Mouse (Mus musculus) kidney, postnatal 10 days (tissue): ENCODE data around the gene Iqsec3.

Experiments used
- DNase-seq: peaks from one replicate; pipeline ENCODE4 v3.0.0; 2021; ENCODE audit warnings: mixed read lengths

The Iqsec3 gene

GRCm38 (mm10) chr6:121454549-121455494 lies 18.7 kb downstream of the Iqsec3 start:
- DNase-seq: no peak

DNA sequence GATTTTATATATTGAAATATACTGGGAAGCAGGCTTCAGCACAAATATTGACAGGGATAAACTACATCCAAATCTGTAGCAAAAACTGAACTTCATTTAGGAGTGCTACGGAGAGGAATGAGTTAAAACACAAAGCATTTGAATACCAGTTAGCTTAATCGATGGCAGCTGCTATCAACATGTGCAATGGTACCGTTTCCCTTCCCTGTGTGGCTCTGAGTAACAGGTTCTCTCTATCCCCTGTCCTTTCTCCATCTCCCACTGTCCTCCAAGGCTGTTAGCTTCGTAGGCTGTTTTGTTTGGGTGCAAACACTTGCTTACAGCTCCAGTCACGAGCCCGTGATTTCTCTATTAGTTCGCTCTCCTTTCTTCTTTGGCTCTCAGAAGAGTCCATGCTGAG lies 19.7 kb downstream of the Iqsec3 start:
- DNase-seq: no peak

GRCm38 (mm10) chr6:121451703-121452102 lies 21.8 kb downstream of the Iqsec3 start:
- DNase-seq: no peak

GRCm38 (mm10) chr6:121440696-121441220 lies 32.7 kb downstream of the Iqsec3 start:
- DNase-seq: no peak

GRCm38 (mm10) chr6:121424830-121425229 lies 48.6 kb downstream of the Iqsec3 start:
- no peak for DNase-seq

DNA sequence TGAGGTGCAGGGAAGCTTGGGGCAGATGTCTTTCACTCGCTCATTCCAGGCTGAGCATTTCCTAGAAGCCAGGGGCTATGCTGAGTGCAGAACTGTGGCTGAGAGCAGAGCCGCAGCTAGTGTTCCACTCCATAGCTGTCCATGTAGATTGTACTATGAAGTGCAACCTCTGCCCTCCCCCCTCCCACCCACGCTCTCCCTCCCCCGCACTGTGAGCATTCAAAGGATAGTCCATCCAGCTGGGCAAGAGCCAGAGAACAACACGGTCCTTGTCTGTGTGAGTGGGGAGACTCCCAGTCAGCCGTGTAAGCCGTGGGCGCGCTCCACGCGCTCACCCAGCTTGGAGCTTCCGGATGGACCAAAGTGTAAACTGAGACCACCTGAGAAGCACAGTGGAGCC lies 49.1 kb downstream of the Iqsec3 start:
- no peak for DNase-seq

DNA sequence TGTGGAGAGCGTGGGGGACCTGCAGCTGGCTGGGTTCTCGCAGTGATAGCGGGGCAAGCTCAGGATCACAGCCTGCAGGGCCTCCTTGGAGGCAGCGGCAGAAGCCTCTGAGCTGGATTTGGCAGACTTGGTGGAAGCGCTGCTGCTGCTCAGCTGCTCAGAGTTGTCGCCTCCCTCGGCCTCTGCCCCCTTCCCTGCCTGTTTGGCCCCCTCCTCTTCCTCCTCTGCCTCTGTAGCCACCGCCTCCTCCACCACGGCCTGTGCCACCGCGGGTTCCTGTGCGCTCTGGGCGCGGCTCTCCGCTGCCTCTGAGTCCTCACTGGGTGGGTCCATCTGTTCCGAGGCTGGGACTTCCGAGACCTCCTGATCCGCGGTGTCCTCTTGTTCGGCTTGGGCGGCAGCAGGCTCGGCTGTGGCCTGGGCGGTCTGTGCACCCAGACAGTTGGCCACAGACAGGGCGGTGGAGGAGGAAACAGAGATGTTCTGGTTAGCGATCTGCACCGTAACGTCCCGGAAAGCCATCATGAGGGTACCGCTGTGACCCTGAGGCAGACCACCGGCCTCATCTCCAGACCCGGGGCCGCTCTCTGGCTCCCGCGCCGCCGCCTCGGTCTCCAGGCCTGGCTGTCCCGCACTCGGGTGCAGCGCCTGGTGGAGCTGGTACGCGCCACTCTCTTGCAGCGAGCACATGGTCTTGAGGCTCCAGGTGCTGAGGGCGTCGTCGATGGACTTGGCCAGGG lies 60.8 kb downstream of the Iqsec3 start:
- no peak for DNase-seq

DNA sequence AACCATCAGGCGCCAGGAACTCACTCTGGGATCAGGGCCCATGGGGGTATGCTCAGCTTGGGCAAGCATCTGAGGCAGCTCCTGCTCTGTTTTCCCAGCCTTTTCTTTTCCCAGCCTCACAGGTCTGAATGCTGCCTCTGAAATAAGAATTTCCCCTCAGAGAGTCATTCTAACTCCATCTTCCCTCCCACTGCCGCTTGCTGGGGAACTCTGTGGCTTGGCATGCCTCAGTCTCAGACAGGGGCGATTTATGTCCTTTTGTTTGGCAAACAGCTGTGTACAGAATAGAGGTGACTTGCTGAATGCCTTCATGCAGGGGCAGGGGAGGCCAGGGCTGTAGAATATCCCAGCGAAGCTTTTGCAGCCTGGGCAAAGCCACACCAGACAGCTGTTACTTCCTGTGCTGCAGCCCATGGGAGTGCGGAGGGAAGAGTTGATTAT lies 65.9 kb downstream of the Iqsec3 start:
- no peak for DNase-seq

DNA sequence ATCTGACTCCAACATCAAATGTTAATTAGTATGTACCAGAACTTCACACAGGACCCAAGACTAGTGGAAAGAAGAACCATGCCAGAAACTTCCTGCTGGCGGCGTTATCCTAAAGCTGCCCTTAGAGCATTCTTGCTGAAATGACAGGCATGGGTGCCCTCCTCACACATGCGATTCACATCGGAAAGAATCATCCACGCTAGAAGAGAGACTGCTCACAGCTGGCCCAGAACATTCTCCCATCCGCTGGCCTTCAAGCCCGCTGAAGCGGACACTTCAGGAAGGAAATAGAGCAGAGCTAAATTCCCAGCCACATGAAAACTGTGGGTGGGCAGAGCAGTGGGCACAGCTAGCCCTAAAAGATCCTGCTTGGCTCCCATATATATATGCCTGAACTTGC lies 68.2 kb downstream of the Iqsec3 start:
- no peak for DNase-seq

GRCm38 (mm10) chr6:121402661-121403244 lies 70.7 kb downstream of the Iqsec3 start:
- no peak for DNase-seq

DNA sequence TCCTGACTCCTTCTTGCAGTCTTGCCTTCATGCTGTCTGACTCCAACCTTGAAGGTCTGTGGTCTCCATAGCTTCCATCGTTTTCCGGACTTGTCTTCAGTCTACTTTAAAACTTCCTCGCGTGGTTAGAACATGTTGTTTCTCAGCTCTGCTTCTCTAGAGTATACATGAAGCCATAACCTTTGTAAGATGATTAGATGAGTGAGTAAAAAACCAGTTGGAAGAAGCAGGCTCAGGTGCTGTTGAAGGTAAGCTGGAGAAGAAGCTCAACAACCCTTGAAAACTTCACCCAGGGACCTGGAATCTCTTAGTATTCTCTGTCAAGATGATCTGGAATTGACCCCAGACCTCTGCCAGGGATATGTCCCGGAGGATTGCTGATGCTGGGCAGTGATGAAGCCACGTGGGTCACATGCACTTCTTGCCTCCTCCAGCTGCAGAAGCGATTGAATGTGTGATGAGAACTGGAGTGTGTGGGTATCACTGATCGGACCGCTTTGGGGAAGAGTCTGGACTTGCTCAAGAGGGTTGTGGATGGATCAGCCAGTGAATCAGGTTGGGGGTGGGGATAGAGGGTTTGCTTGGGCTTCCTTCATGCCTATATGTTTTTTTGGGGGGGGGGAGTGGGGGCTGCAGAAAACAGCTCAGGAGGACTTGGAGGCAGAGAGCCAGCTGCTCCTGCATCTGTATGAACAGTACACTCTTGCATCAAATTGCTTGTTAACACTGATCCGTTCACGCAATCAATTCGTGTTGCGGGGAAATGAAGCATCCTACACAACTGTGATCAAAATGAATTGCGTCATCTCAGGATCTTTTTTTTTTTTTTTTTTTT lies 71.4 kb downstream of the Iqsec3 start:
- DNase-seq: no peak

DNA sequence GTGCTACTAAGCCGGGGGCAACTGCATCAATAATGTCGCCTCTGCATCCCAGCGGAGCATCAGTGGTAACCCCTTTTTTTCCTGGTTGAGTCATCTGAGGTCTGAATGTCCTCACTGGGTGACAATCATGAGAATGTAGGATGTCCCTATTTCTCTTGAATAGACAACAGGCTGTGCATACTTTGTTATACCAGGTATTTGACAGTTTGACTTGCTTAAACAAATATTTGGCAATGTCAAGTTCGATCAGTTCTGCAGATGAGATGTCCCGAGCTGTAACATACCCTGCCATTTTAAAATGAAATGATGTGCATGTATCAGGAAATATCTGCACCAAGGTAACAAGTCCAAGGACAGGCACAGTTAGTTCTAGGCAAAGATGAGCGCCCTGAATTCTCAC lies 72.3 kb downstream of the Iqsec3 start:
- no peak for DNase-seq

GRCm38 (mm10) chr6:121392610-121393252 lies 80.7 kb downstream of the Iqsec3 start:
- DNase-seq: no peak

DNA sequence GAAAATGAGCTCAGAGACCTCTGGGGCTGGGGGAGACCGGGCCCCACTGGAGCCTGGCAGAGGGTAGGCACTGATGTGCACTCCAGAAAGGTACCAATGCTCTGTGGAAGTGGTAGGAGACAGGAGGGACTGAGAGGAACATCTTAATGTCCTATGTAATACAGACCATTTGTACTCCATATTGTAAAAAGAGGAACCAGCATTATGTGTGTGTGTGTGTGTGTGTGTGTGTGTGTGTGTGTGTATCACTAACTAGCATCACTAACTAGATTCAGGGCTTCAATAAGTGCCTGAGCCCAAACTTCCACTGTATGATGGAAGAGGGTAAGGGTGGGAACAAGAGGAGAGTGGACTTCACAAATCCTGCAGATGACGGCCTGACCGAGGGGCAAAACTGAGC lies 88.1 kb downstream of the Iqsec3 start:
- no peak for DNase-seq

DNA sequence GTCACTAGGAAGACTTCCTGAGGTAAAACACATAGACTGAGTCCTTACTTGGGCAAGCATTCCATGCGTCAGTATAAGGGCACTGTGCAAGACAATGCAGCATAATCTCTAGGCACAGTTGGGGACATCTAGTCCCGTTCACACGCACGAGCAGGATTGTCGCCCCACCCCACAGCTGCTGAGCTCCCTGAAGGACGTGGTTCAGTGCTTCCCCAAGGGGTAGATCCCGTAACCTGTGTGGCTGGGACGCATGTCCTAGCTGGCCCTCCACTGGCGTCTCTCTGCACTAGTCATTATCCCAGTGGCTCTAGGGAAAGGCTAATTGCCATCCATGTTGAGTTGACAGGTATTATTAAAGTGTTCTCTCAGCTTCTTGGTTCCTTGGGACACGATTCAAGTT lies 91.4 kb downstream of the Iqsec3 start:
- DNase-seq: no peak

DNA sequence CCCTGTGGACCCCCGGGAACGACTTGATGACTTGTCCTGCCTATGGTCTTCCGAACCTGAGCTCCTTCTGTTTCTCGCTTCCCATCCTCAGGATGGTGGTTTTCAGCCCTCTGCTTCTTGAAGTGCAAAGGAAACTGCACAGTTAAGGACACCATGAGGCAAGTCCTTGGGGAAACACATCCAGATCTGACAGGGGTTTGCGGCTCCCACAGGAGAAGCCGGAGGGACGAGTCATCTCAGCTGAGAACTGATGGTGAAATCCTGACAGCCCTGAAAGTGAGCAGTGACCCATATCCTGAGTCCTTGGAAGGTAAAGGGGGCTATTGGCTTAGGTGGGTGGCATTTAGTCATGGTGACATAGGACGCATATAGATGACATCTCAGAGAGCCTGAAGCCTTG lies 92.9 kb downstream of the Iqsec3 start:
- no peak for DNase-seq

DNA sequence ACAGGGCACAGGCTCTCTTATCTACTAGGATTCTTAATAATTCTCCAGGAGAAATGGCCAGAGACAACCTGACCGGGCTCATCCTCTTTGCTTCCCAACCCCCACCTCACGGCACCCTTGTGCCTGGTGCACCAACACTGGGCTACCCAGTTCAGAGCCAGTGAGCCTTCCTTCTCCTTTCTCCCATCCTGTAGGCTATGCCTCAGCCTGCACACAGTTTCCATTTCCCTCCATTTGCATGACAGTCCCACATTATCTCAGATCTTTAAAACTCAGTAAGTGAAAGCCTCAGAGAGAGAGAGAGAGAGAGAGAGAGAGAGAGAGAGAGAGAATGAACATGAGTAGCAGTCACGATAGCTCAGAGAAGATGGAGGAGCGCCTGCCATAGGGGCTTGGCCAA lies 95.2 kb downstream of the Iqsec3 start:
- DNase-seq: no peak

DNA sequence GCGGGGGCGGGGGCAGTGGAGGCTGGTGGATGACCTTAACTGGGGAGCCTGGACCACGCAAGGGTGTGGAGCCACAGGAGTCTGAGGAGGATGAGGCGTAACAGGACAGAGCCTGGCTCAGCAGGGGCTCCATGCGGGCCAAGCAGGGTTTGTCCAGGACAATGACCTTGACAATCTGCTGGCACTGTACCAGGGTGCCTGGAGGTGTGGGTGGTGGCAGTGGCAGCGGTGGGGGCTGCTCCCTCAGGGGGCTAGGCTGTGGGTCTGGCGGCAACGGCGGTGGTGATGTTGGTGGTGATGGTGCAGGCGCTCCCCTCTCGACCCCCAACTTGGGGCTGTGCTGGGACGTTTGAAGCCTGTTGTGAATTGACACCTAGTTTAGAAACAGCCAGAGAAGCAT lies 97.3 kb downstream of the Iqsec3 start:
- DNase-seq: peak; percentile 22

- peak; percentile 49 for DNase-seq
Observed at GRCm38 (mm10) chr6:121371197-121371980, 102.1 kb downstream of the Iqsec3 start.

DNA sequence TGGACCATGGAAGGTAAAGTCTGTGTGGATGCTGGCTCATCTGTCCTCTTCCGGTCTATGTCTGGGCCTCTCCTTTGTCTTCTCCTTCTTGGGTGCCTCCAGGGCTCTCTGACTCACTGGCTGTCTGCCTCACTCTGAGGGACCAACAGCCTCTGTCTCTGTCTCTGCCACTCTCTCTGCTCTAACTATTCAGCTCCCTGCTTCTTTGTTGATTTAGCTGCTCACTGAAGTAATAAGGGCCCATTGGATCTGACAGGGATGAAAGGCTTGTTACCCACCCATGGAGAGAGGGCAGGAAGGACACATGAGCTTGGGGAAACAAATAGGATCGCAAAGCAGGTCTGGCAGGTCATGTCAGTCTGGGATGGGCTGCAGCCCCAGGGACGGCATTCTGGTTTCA lies 106.4 kb downstream of the Iqsec3 start:
- no peak for DNase-seq

DNA sequence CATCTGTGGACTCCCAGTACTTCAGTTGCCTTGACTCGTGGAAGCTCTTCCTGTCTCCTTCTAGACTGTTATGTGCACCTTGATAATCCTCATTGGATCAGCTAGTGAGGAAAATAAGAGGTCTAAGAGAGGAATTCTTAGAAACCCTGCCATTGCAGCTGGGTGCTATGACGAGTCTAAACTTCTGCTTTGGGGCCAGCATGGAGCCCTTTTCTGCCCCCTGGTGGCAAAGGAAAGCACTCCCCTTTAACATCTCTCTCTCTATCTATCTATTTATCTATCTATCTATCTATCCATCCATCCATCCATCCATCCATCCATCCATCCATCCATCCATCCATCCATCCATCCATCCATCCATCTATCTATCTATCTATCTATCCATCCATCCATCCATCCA lies 106.9 kb downstream of the Iqsec3 start:
- peak; percentile 65 for DNase-seq
